Mouse (Mus musculus) liver, adult (tissue): Measurements from ENCODE around the gene Ttll6.

Source experiments
- GATA4 ChIP-seq: IDR thresholded peaks from 2 replicates; pipeline ENCODE4 v1.6.1; 2014; ENCODE audit warnings: mild to moderate bottlenecking, low read length; ENCODE audit not compliant: insufficient replicate concordance

Ttll6 gene

DNA sequence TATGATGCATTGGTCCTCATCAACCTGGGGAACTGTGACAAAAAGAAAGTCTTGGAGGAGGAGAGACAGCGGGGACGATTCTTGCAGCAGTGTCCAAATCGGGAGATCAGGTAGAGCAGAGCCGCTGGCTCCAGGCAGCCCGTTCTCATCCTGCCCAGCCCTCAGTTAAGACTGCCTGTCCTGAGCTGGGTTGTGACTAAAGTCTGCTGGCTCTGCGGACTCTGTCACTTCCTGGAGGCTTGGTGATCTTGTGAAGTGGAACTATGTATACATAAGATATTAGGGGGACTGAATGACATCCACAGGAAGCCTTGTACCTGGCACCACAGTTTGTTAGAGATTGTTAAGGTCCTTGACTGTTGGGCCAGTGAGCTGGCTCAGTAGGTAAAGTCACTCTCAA lies 13.9 kb downstream of the Ttll6 start:
- TF ChIP-seq GATA4 = no peak

DNA sequence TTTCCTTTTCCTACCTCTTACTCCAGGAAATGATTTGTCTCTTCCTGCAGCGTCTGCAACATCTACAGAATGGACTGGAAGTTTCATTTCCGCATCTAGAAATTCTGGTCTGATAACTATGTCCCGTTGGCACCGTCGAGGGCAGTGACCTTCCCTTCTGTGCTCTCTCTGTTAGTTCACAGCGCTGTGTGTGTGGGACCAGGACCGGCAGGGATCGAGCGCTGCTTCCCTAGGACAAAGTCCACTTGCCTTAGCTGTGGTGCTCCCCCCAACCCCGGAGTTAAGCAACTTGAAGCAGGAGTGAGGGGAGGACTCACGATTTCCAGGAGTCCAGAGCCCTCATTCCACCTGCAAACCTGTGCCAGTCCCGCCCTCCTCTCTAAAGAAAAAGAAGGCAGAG lies 31.2 kb downstream of the Ttll6 start:
- no peak for TF ChIP-seq GATA4

- no peak for TF ChIP-seq GATA4
These were observed 34.5 kb downstream of the Ttll6 start for GRCm38 (mm10) chr11:96168125-96168524.

DNA sequence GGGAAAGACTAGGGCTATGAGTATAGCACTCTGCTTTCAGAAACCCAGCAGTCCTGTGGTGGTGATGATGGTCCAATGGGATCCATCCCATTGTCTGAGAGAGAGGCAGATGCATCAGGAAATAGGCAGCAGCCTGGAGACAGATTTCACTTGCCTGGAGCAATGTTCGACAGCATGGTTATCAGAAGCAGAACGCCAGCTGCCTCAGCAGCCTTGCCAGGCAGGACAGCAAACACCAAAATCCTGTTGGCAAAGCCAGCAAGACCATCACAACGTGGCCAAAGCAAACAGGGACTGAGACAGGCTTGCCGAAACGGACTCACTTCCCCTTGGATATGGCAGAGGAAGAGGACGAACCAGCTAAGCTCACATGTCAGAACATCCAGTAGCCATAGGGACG lies 35.4 kb downstream of the Ttll6 start:
- TF ChIP-seq GATA4 = no peak

DNA sequence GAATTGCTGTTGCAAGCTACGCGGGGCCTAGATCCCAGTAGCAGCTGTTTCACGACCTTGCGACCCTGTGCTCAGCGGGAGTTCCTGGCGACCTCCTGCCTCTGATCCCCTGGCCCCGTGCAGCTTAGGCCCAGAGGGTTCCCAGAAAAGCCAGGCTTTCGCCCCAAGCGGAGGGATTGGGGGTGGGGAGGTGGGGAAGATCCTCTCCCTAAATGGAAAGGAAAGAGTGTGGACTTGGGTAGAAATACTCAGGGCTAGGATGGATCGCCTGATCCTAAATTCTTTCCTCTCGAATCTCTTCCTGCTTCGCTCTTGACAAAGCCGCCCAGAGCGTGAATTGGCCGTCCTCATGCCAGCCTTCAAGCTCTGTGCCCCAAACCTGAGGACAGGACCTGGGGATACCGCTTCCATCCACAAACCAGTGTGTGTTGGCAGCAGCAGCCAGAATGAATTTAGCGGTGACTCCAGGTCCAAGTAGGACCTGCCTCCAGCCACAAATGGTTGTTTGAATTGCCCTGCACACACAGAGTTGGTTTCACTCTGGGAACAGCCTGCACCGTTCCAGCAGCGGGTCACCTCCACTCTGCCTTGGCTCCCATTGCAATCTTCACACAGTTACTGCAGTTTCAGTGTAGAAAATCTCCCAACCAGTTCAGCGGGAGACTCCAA lies 37.3 kb downstream of the Ttll6 start:
- TF ChIP-seq GATA4 = no peak

DNA sequence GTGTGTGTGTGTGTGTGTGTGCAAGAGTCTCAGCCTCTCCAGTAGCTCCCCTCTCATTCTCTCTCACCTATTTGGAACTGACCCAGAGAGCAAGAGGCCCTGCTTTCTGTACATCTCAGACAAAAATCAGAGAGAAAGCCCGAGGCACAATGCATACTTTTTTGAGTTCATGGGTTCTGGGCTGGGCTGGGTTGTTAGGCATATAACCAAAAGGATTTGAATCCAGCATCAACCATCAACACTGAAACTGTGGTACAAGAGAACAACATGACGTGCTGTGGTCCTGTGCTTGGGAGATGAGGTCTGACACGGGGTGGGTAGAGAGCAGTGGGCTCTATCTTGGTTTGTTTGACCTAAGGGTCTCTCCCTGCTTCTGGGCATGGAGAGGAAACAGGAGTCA lies 38.0 kb downstream of the Ttll6 start:
- no peak for TF ChIP-seq GATA4

DNA sequence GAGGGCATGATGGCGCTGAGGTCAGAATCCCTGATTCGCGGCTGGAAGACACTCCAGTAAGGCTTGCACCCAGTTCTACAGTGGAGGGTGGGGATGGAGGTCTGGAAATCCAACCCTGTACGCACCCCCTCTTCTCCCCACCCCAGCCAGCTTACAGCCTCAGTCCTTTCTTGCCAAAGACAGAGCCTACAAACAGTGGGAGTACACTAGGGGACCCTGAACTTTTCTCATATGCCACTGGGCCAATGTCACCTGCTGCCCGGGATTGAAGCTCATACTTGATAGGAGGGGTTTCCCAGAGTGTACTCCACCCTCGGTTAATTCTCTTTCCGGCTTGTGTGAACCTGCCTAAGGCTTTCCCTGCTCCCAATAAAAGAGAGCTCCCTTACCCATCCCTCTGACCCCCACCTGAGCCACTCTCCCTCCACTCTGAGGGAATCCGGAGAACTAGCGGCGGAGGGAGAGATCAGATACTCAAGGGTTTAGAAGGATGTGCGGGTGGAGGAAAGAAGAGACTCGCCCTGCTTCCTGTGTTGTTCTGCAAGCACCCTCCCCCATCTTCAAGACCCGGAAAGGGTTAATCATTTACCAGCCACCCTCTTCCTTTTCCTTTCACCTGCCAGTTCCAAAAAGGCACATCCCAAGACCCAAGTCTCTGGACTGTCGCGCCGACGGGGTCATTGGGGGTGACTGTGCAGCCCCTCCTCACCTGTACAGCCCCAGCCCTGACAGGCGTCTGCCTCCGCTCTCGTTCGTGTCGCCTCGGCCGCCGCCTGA lies 39.1 kb downstream of the Ttll6 start:
- no peak for TF ChIP-seq GATA4

DNA sequence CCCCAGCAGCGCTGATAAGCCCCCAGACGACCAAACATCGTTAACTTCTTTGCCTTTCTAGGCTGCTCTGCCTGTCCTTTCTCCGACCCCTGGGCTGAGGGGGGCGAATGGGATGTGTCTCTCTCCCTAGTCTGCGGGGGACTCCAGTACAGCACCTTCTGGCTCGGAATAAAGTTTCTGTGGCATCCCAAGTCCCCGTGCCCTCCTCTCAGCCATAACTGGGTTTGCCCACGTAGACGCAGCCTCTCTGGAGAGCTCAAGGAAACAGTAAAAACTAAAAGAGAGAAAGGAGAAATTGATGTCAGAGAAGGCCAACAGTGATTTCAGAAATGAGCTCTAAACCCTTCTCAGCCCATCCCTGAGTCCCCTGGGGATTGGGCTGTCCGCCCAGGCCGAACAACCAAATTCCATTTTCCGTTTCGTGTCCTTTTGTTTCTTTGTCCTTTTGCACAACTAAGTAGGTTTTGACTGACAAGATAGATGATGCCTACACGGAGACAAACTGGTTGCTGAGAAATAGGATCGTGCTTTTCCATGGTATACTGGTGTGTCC lies 39.8 kb downstream of the Ttll6 start:
- no peak for TF ChIP-seq GATA4

DNA sequence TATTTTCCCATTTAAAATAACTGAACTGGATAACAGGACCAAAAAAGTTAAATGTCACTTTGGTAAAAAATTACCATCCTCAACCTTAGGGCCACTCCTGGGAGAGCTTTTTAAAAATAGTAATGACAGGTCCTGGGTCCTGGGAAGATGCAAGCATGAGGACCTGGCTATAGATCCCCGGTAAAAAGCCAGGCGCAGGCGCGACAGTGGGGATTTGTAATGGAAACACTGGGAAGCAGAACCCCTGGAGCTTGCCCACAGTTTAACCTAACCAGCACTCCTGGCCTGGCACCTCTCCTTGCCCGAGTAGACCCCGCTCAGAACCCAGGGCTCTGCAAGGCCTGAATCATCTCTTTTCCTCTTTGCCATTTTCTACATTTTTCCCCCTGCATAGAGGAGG lies 41.3 kb downstream of the Ttll6 start:
- TF ChIP-seq GATA4 = no peak

DNA sequence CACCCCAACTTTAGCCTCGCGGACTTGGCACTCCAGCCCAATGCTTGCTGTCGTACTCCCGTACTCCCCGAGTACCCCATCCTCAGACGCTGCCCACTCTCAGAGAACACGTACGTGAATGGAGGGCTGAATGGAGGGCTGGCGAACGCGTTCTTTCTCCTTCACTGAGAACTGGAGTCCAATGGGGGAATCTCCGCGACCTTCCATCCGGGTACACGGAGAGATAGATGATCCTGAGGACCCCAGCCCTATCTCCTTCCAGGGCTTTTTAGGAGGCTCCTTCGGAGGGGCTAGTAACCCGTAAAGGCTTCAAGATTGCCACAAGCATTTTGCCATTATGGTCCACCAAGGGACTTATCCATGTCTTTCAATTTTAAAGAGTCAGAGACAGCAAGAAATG lies 41.9 kb downstream of the Ttll6 start:
- TF ChIP-seq GATA4 = no peak

- TF ChIP-seq GATA4 = no peak
These were observed 42.5 kb downstream of the Ttll6 start for GRCm38 (mm10) chr11:96175951-96176530.

DNA sequence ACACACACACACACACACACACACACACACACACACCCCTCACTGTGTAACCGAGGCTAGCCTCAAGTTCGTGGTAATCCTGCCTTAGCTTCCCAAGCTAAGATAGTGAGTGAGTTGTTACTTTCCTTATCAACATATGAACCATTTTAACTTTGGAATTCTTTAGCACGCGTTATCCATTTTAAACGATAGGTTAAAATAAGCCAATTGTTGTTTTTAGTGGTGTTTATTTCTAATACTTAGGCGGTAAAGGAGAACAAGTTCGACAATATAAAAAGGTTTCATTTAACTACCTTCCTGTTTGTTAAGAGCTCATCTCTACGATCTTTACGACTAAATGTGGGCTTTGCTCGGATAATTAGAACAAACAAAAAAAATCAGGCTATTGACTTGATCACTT lies 43.3 kb downstream of the Ttll6 start:
- TF ChIP-seq GATA4 = no peak

DNA sequence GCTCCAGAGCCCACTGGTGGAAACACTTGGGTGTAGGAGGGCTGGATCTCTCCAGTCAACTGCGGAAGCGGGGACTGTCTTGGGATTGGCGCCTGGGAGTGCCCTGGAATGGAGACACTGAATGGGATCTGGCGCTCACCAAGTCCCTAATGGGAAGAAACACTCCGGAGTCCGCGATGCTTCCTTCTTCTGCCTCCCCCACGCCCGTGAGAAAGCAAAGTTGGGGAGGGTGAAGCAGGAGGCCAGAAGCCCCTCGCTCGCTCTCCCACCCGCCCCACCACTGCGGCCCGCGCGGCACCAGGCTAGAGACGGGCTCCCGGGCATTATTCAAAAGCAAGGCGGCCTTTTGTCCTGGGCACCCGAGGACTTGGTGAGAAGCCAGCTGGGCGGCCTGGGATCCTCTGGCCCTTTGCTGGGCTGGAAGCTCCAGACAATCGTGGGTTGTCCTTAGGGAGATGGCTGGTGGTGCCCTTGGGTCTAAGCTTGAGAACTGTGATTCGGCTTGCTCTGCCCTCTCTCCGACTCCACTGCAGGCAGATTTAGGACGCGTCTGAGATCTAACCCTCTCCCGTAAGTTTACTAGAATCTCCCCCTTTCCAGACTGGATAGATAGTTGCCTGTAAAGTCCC lies 44.1 kb downstream of the Ttll6 start:
- TF ChIP-seq GATA4 = no peak

DNA sequence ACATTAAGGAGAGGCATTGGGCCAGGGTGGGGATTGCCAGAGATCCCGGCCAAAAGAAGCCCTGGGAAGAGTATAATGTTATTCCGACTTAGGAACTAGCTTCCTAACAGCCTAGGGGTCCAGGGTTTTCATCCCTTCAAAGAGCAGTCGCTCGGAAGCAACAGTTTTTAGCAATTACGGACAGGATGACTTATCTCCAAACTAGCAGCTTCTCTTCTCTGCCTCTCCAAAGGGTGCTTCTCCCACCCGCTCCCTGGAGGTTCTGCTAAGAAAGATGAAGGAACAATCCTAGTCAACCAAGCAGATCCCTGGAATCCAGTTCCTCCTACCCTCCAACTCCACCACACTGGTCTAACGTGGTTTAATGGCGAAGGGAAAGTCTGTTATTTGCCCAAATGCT lies 44.8 kb downstream of the Ttll6 start:
- TF ChIP-seq GATA4 = no peak

- TF ChIP-seq GATA4 = no peak
These were observed 45.4 kb downstream of the Ttll6 start for GRCm38 (mm10) chr11:96178911-96179503.
